Mouse (Mus musculus) heart, embryonic 14.5 days (tissue): ENCODE measurements at regions not wholly inside any gene's neighbourhood (a gene's known extent, or its start where the extent isn't known, plus 50 kb on each side); places are given as distances from the start of the nearest gene placed in this dataset.
"Not testable (repeated sequence)": the region's sequence is repeated elsewhere in the genome, so short reads cannot be mapped to it uniquely, and the experiment has no call there.

Source experiments
- ATAC-seq: fragments of 200-750 bp; cut with Nextera tagmentation; 2 replicates; pipeline ENCODE4 v1.8.0; 2017; ENCODE audit warnings: low read depth, moderate TSS enrichment; ENCODE audit not compliant: insufficient number of reproducible peaks, insufficient read depth, low FRiP score
- H3K27ac ChIP-seq, 2 experiments: fragments of 200-500 bp in 1 of 2; fragments of 300-500 bp in 1 of 2; sonication (generic) in 1 of 2; replicated peaks in 1 of 2; 2 replicates each; pipeline ENCODE4 v1.5.1; 2012 to 2014; ENCODE audit warnings: low read depth in 2 of 2, low read length in 2 of 2, control low read depth in 1 of 2, mild to moderate bottlenecking in 1 of 2, mixed read lengths in 1 of 2; ENCODE audit not compliant: control insufficient read depth in 1 of 2, insufficient read depth in 1 of 2
- H3K27me3 ChIP-seq: fragments of 300-500 bp; sonication (generic); 2 replicates; pipeline ENCODE4 v1.6.1; 2014; ENCODE audit warnings: mild to moderate bottlenecking, low read length, control low read depth; ENCODE audit not compliant: control insufficient read depth, insufficient read depth
- H3K36me3 ChIP-seq: fragments of 300-500 bp; sonication (generic); 2 replicates; pipeline ENCODE4 v1.6.1; 2014; ENCODE audit warnings: mild to moderate bottlenecking, control low read depth, low read length, mixed read lengths; ENCODE audit not compliant: control insufficient read depth, insufficient read depth
- H3K4me1 ChIP-seq, 2 experiments: fragments of 200-500 bp in 1 of 2; fragments of 300-500 bp in 1 of 2; sonication (generic) in 1 of 2; 2 replicates each; pipeline ENCODE4 v1.6.1; 2012 to 2014; ENCODE audit warnings: low read length in 2 of 2, control low read depth in 1 of 2, mixed read lengths in 1 of 2; ENCODE audit not compliant: control insufficient read depth in 2 of 2, insufficient read depth in 2 of 2
- H3K4me2 ChIP-seq: fragments of 300-500 bp; sonication (generic); 2 replicates; pipeline ENCODE4 v1.6.1; 2014; ENCODE audit warnings: mild to moderate bottlenecking, low read length
- H3K4me3 ChIP-seq, 2 experiments: fragments of 200-500 bp in 1 of 2; fragments of 300-500 bp in 1 of 2; sonication (generic) in 1 of 2; 2 replicates each; pipeline ENCODE4 v1.5.1; 2012 to 2014; ENCODE audit warnings: low read length in 2 of 2, mild to moderate bottlenecking in 2 of 2, control low read depth in 1 of 2, low read depth in 1 of 2, moderate library complexity in 1 of 2; ENCODE audit not compliant: control insufficient read depth in 1 of 2, insufficient read depth in 1 of 2
- H3K9ac ChIP-seq: fragments of 300-500 bp; sonication (generic); 2 replicates; pipeline ENCODE4 v1.6.1; 2014; ENCODE audit warnings: mild to moderate bottlenecking, low read length
- H3K9me3 ChIP-seq: fragments of 300-500 bp; sonication (generic); 2 replicates; pipeline ENCODE4 v1.6.1; 2016; ENCODE audit warnings: low read length, control low read depth; ENCODE audit not compliant: control insufficient read depth
- WGBS: fragments of 180-500 bp; shearing (Covaris S2); extraction: QIAGEN DNeasy Blood & Tissue Kit; methylation state at CpG from one replicate; pipeline ENCODE4 v1.1.7; 2014; 5-methylcytosine and 5-hydroxymethylcytosine counted together

- WGBS, result 34% methylated on average over 2 of the region's 2 CpGs
- no peaks in the 10 kb centered on the region for H3K27me3 ChIP-seq
- H3K36me3 ChIP-seq, result no peaks in the 10 kb centered on the region
- ATAC-seq, result no peak
- no peaks in the 10 kb centered on the region for H3K9me3 ChIP-seq
- H3K4me2 ChIP-seq, result no peak overlapping the region
- H3K27ac ChIP-seq, result no peak overlapping the region
- no peaks in the 10 kb centered on the region for H3K4me1 ChIP-seq
- H3K4me3 ChIP-seq, result no peak overlapping the region
- no peak overlapping the region for H3K9ac ChIP-seq
Measured at GRCm38 (mm10) chr10:23733679-23734078, 53.4 kb downstream of the Rps12 start.

GRCm38 (mm10) chr10:23725960-23726714, 60.9 kb downstream of the Rps12 start:
- not testable (repeated sequence) for H3K27ac ChIP-seq, H3K9ac ChIP-seq, H3K27me3 ChIP-seq, H3K4me1 ChIP-seq, H3K4me3 ChIP-seq, ATAC-seq, H3K36me3 ChIP-seq, H3K4me2 ChIP-seq, H3K9me3 ChIP-seq
- WGBS, result 80% methylated on average over 24 of the region's 28 CpGs

- 83% methylated on average over 7 of the region's 7 CpGs for WGBS
- H3K9me3 ChIP-seq, result no peaks in the 10 kb centered on the region
- ATAC-seq, result no peak
Measured at GRCm38 (mm10) chr10:23718124-23718523, 69.0 kb downstream of the Rps12 start.

GRCm38 (mm10) chr10:23715511-23715910, 71.6 kb downstream of the Rps12 start:
- no peaks in the 10 kb centered on the region for H3K9me3 ChIP-seq
- H3K9ac ChIP-seq, result no peak overlapping the region
- no peaks in the 10 kb centered on the region for H3K4me1 ChIP-seq
- 89% methylated on average over 10 of the region's 10 CpGs for WGBS
- no peaks in the 10 kb centered on the region for H3K36me3 ChIP-seq
- no peaks in the 10 kb centered on the region for H3K27me3 ChIP-seq
- no peak overlapping the region for H3K4me2 ChIP-seq
- ATAC-seq, result no peak
- H3K4me3 ChIP-seq, result no peak overlapping the region
- no peak overlapping the region for H3K27ac ChIP-seq

More at GRCm38 (mm10) chr10:23718124-23718523, 69.0 kb downstream of the Rps12 start:
- no peaks in the 10 kb centered on the region for H3K4me1 ChIP-seq
- H3K27ac ChIP-seq, result no peak overlapping the region
- no peaks in the 10 kb centered on the region for H3K36me3 ChIP-seq
- no peak overlapping the region for H3K9ac ChIP-seq
- no peaks in the 10 kb centered on the region for H3K27me3 ChIP-seq
- H3K4me3 ChIP-seq, result no peak overlapping the region
- H3K4me2 ChIP-seq, result no peak overlapping the region

GRCm38 (mm10) chr10:23715101-23715500, 72.0 kb downstream of the Rps12 start:
- Histone ChIP-seq H3K27ac (no peak overlapping the region), H3K4me1 (no peaks in the 10 kb centered on the region), H3K36me3 (no peaks in the 10 kb centered on the region), H3K9ac (no peak overlapping the region), H3K4me3 (no peak overlapping the region), H3K9me3 (no peaks in the 10 kb centered on the region), H3K27me3 (no peaks in the 10 kb centered on the region), H3K4me2 (no peak overlapping the region)
- no peak for ATAC-seq
- WGBS, result 92% methylated on average over 7 of the region's 7 CpGs

- no peak overlapping the region for H3K4me2 ChIP-seq
- WGBS, result 61% methylated on average over 5 of the region's 5 CpGs
- no peak overlapping the region for H3K9ac ChIP-seq
- no peak overlapping the region for H3K4me3 ChIP-seq
- ATAC-seq, result no peak
- no peaks in the 10 kb centered on the region for H3K9me3 ChIP-seq
- no peaks in the 10 kb centered on the region for H3K4me1 ChIP-seq
- H3K36me3 ChIP-seq, result no peaks in the 10 kb centered on the region
- H3K27me3 ChIP-seq, result no peaks in the 10 kb centered on the region
- H3K27ac ChIP-seq, result no peak overlapping the region
Measured at GRCm38 (mm10) chr10:23712691-23713378, 74.2 kb downstream of the Rps12 start.

GRCm38 (mm10) chr10:23711416-23712171, 75.5 kb downstream of the Rps12 start:
- no peak overlapping the region for H3K4me2 ChIP-seq
- ATAC-seq, result no peak

More at GRCm38 (mm10) chr10:23711416-23712171, 75.5 kb downstream of the Rps12 start:
- H3K9ac ChIP-seq, result no peak overlapping the region
- no peaks in the 10 kb centered on the region for H3K9me3 ChIP-seq
- WGBS, result 74% methylated on average over 6 of the region's 6 CpGs
- no peak overlapping the region for H3K4me3 ChIP-seq
- H3K36me3 ChIP-seq, result no peaks in the 10 kb centered on the region
- no peaks in the 10 kb centered on the region for H3K27me3 ChIP-seq
- H3K4me1 ChIP-seq, result no peaks in the 10 kb centered on the region
- H3K27ac ChIP-seq, result no peak overlapping the region
